Mouse (Mus musculus) layer of hippocampus, adult 11-12 months (tissue): ENCODE data around the gene Setd7.
"Not testable (repeated sequence)": the region's sequence is repeated elsewhere in the genome, so short reads cannot be mapped to it uniquely, and the experiment has no call there.

Source experiments
- DNase-seq: peaks from one replicate; pipeline ENCODE4 v3.0.0; 2022; ENCODE audit warnings: low spot score

Setd7 gene

GRCm38 (mm10) chr3:51560511-51561108 lies at the start of gene Setd7:
Gene Setd7 (minus strand): TSS chr3:51560879.
- DNase-seq = peak; percentile 80

- DNase-seq = no peak
Measured at GRCm38 (mm10) chr3:51604489-51604888, 43.8 kb upstream of the Setd7 start.

GRCm38 (mm10) chr3:51603705-51604291 lies 43.1 kb upstream of the Setd7 start:
- peak; percentile 77 for DNase-seq

- DNase-seq = no peak
Measured at GRCm38 (mm10) chr3:51601461-51601860, 40.8 kb upstream of the Setd7 start.

- no peak for DNase-seq
Measured at GRCm38 (mm10) chr3:51600728-51601127, 40.0 kb upstream of the Setd7 start.

- no peak for DNase-seq
Measured at GRCm38 (mm10) chr3:51599057-51599630, 38.5 kb upstream of the Setd7 start.

- no peak for DNase-seq
Measured at GRCm38 (mm10) chr3:51596538-51596937, 35.9 kb upstream of the Setd7 start.

- DNase-seq = no peak
Measured at GRCm38 (mm10) chr3:51593506-51593905, 32.8 kb upstream of the Setd7 start.

- no peak for DNase-seq
Measured at GRCm38 (mm10) chr3:51591591-51591990, 30.9 kb upstream of the Setd7 start.

GRCm38 (mm10) chr3:51590207-51590892 lies 29.7 kb upstream of the Setd7 start:
- no peak for DNase-seq

GRCm38 (mm10) chr3:51587697-51588262 lies 27.1 kb upstream of the Setd7 start:
- no peak for DNase-seq

- peak; percentile 88 for DNase-seq
Measured at GRCm38 (mm10) chr3:51583574-51584391, 23.1 kb upstream of the Setd7 start.

- not testable (repeated sequence) for DNase-seq
Measured at GRCm38 (mm10) chr3:51579243-51579642, 18.6 kb upstream of the Setd7 start.

- no peak for DNase-seq
Measured at GRCm38 (mm10) chr3:51577816-51578749, 17.4 kb upstream of the Setd7 start.

GRCm38 (mm10) chr3:51577359-51577758 lies 16.7 kb upstream of the Setd7 start:
- no peak for DNase-seq

- DNase-seq = no peak
Measured at GRCm38 (mm10) chr3:51573915-51574314, 13.2 kb upstream of the Setd7 start.

- no peak for DNase-seq
Measured at GRCm38 (mm10) chr3:51570200-51570599, 9.5 kb upstream of the Setd7 start.

GRCm38 (mm10) chr3:51561993-51562385 lies 1.3 kb upstream of the Setd7 start:
- DNase-seq = no peak

- DNase-seq = peak; percentile 69
Measured at GRCm38 (mm10) chr3:51561109-51561992, 672 bp upstream of the Setd7 start.
